Mouse (Mus musculus): ENCODE results near the gene Fam169b. TPM values are rescaled to one million over a fixed set of nuclear protein-coding genes. Genes with fewer than 3 reads are reported as not detected.

Fam169b gene
- total RNA-seq, 2 experiments from 2014 or later: 0.22 to 0.23 TPM

GRCm38 (mm10) chr7:68382187-68382586, 108.5 kb downstream of the Fam169b start:
- no peak for DNase-seq (ENCODE audit: low spot score in 2 of 2)

DNA sequence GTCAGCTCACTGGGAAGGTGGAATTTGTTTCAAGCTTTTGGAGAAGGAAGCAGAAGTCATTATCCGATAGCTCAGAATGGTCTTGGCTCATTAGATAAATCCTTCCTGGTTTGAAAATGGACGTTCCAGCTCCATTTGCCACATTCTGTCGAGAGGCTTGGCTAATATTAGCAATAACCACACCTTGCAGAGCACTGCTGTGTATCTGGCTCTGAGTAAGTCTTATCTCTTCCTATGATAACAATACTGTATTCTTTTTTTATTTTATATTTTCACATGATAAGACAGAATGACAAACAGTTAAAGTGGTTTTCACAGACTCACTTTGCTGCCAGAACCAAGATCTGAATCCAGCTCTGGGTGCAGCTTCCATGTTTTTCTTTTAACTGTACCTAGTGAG, 113.1 kb downstream of the Fam169b start:
- no peak for DNase-seq (ENCODE audit: low spot score in 2 of 2)

GRCm38 (mm10) chr7:68395707-68396333, 122.2 kb downstream of the Fam169b start:
- DNase-seq (ENCODE audit: low spot score in 2 of 2): no peak

- no peak for DNase-seq (ENCODE audit: low spot score in 2 of 2)
Observed at GRCm38 (mm10) chr7:68400516-68400915, 126.9 kb downstream of the Fam169b start.

DNA sequence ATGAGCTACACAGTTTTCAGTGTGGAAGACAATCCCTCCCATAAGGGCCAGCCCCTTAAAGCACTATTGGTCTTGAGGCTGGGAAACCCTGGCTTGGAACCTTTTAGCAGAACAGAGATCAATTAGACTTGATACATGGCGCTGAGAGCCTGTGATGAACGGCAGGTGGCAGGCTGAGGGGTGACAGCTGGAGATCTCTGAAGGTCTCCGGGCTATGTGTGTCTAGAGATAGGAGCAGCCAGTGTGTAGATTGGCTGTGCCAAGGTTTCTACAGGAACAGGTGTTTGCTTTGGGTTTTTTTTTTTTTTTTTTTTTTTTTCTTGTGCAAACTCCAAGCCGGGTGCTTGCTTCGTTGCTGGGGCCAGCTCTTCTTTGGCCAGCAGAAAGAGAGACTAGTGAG, 135.0 kb downstream of the Fam169b start:
- no peak for DNase-seq (ENCODE audit: low spot score in 2 of 2)

Other genes with a start within 250 kb of the Fam169b start
- gene Pgpep1l, start 9.6 kb upstream of the Fam169b start, total RNA-seq (2021): under 1 TPM in 1 of 2 experiments, not detected in 1; 0.32 TPM

All from adrenal gland, adult 18-20 months (tissue).